Mouse (Mus musculus) spleen, postnatal 14 days (tissue): ENCODE measurements at regions not wholly inside any gene's neighbourhood (a gene's known extent, or its start where the extent isn't known, plus 50 kb on each side); places are given as distances from the start of the nearest gene placed in this dataset.
A peak's percentile ranks its signal among the peaks of the same experiment; 100 is the strongest.

Experiments
- DNase-seq, 2 experiments: peaks; one replicate each; pipeline ENCODE4 v3.0.0; 2021 to 2022; ENCODE audit warnings: low spot score in 2 of 2

- DNase-seq: no peak
Measured at GRCm38 (mm10) chr10:18907276-18907960, 62.6 kb downstream of the Perp start.

GRCm38 (mm10) chr10:18909307-18909706, 64.5 kb downstream of the Perp start:
- DNase-seq: no peak

GRCm38 (mm10) chr10:18910898-18911297, 66.1 kb downstream of the Perp start:
- peak in 1 of 2 experiments; percentile 18 for DNase-seq

GRCm38 (mm10) chr10:18917120-18917616, 72.3 kb downstream of the Perp start:
- no peak for DNase-seq

- DNase-seq: no peak
Measured at GRCm38 (mm10) chr10:18923088-18923821, 78.4 kb downstream of the Perp start.

GRCm38 (mm10) chr10:18927811-18928210, 83.0 kb downstream of the Perp start:
- no peak for DNase-seq

GRCm38 (mm10) chr10:18931344-18931743, 84.1 kb downstream of the Tnfaip3 start:
- DNase-seq: no peak

GRCm38 (mm10) chr10:18941447-18941846, 74.0 kb downstream of the Tnfaip3 start:
- DNase-seq: no peak

GRCm38 (mm10) chr10:18941908-18942307, 73.5 kb downstream of the Tnfaip3 start:
- no peak for DNase-seq

- DNase-seq: no peak
Measured at GRCm38 (mm10) chr10:18943296-18944075, 72.0 kb downstream of the Tnfaip3 start.

- DNase-seq: no peak
Measured at GRCm38 (mm10) chr10:18946727-18947126, 68.7 kb downstream of the Tnfaip3 start.
